Mouse (Mus musculus) liver, embryonic 14.5 days (tissue): Measurements from ENCODE around the gene Lcn2.

ENCODE experiments used
- CTCF ChIP-seq: IDR thresholded peaks from 2 replicates; pipeline ENCODE4 v1.5.1; 2016; ENCODE audit warnings: antibody characterized with exemption, low read depth, control low read depth
- EP300 ChIP-seq: IDR thresholded peaks from 2 replicates; pipeline ENCODE4 v1.6.1; 2016; ENCODE audit warnings: antibody characterized with exemption, low read depth

GRCm38 (mm10) chr2:32387706-32388490, at the start of gene Lcn2:
- TF ChIP-seq CTCF: no peak
- TF ChIP-seq EP300: no peak
